Mouse (Mus musculus): ENCODE measurements around the gene Tnfrsf25. TPM values are rescaled to one million over a fixed set of nuclear protein-coding genes. Genes with fewer than 3 reads are reported as not detected.

Gene Tnfrsf25
- total and polyA plus RNA-seq, 3 experiments = 1.5 TPM; not detected in 2

GRCm38 (mm10) chr4:152072655-152073054 lies 43.1 kb upstream of the Tnfrsf25 start:
- in situ Hi-C loops (cut with MboI; ENCODE audit: low pct_ligation_motif_present, low pct_unique_long_range_greater_than_20kb, low sequenced_read_pairs) = no loop called here
- no peak overlapping the region for H3K9ac ChIP-seq (ENCODE audit: insufficient read depth, low read depth)
- H3K4me2 ChIP-seq (ENCODE audit: insufficient read depth, low read depth, poor library complexity, severe bottlenecking) = no peak overlapping the region
- no peak overlapping the region for H3K4me3 ChIP-seq (replicated peaks in 1 of 3; ENCODE audit: low read depth in 2 of 3, low read length in 2 of 3, poor library complexity in 1 of 3)
- no peak overlapping the region for H3K27ac ChIP-seq (ENCODE audit: insufficient read depth, low read depth)
- peaks cover 5% of the 10 kb centered on the region for H3K9me3 ChIP-seq (replicated peaks; ENCODE audit: low read length)
- H3K79me2 ChIP-seq (replicated peaks; ENCODE audit: control insufficient read depth, extremely low read depth, insufficient read depth, poor library complexity, severe bottlenecking) = no peaks in the 10 kb centered on the region
- no peaks in the 10 kb centered on the region for H3K36me3 ChIP-seq (replicated peaks in 1 of 2; ENCODE audit: control insufficient read depth in 1 of 2, insufficient read depth in 1 of 2, low read length in 1 of 2)
- DNase-seq (ENCODE audit: extremely low read depth) = no peak
- TF ChIP-seq NELFE (IDR thresholded peaks at IDR 0.05; ENCODE audit: low read depth, low read length) = no peak
- no peak for TF ChIP-seq ZMIZ1 (IDR thresholded peaks at IDR 0.05; ENCODE audit: low read depth, low read length)
- TF ChIP-seq POLR2A (IDR thresholded peaks at IDR 0.05; ENCODE audit: low read depth, low read length) = no peak
- TF ChIP-seq MXI1 (IDR thresholded peaks at IDR 0.05; ENCODE audit: low read depth, low read length) = no peak
- TF ChIP-seq MAFK (IDR thresholded peaks at IDR 0.05; ENCODE audit: insufficient replicate concordance, low read length) = no peak
- no peak for TF ChIP-seq TBP (conservative IDR thresholded peaks at IDR 0.05; ENCODE audit: low read depth, low read length)
- no peak for TF ChIP-seq CHD1 (IDR thresholded peaks at IDR 0.05; ENCODE audit: low read depth, low read length)
- TF ChIP-seq MAZ (IDR thresholded peaks at IDR 0.05; ENCODE audit: low read depth, low read length) = no peak
- no peak for TF ChIP-seq ETS1 (conservative IDR thresholded peaks at IDR 0.05; ENCODE audit: low read depth, low read length)
- no peak for TF ChIP-seq CTCF (conservative IDR thresholded peaks at IDR 0.05 in 1 of 2, IDR thresholded peaks at IDR 0.05 in 1 of 2; ENCODE audit: low read depth in 2 of 2, low read length in 2 of 2)
- TF ChIP-seq E2F4 (IDR thresholded peaks at IDR 0.05; ENCODE audit: insufficient replicate concordance, low read depth, low read length) = no peak
- no peak for TF ChIP-seq ZC3H11A (IDR thresholded peaks at IDR 0.05; ENCODE audit: low read depth, low read length)
- no peak for TF ChIP-seq ELF1 (IDR thresholded peaks at IDR 0.05; ENCODE audit: low read depth, low read length)
- no peak for TF ChIP-seq MYC (IDR thresholded peaks at IDR 0.05; ENCODE audit: low read depth, low read length)
- TF ChIP-seq GABPA (IDR thresholded peaks at IDR 0.05; ENCODE audit: insufficient replicate concordance, low read depth, low read length) = no peak
- TF ChIP-seq RAD21 (IDR thresholded peaks at IDR 0.05; ENCODE audit: low read depth, low read length) = no peak
- no peak for TF ChIP-seq IRF4 (IDR thresholded peaks at IDR 0.05; ENCODE audit: low read depth, low read length)
- TF ChIP-seq SMC3 (IDR thresholded peaks at IDR 0.05; ENCODE audit: low read depth, low read length) = no peak
- TF ChIP-seq PAX5 (IDR thresholded peaks at IDR 0.05; ENCODE audit: low read length) = no peak
- H3K27me3 ChIP-seq (replicated peaks) = peaks cover 17% of the 10 kb centered on the region
- dilution Hi-C loops (cut with MboI; ENCODE audit: extremely low pct_ligation_motif_present, extremely low pct_unique_long_range_greater_than_20kb, low sequenced_read_pairs) = no loop called here
- H3K4me1 ChIP-seq (ENCODE audit: control insufficient read depth in 1 of 2, insufficient read depth in 2 of 2) = peaks cover 4 to 7% of the 10 kb centered on the region in 2 experiments; a peak in 3 of 4 replicates

- Histone ChIP-seq H3K27ac (ENCODE audit: insufficient read depth, low read depth) (no peak overlapping the region), H3K9ac (ENCODE audit: insufficient read depth, low read depth) (no peak overlapping the region), H3K4me3 (replicated peaks in 1 of 3; ENCODE audit: low read depth in 2 of 3, low read length in 2 of 3, poor library complexity in 1 of 3) (no peak overlapping the region), H3K9me3 (replicated peaks; ENCODE audit: low read length) (peaks cover 5% of the 10 kb centered on the region), H3K36me3 (replicated peaks in 1 of 2; ENCODE audit: control insufficient read depth in 1 of 2, insufficient read depth in 1 of 2, low read length in 1 of 2) (no peaks in the 10 kb centered on the region), H3K27me3 (replicated peaks) (peaks cover 17% of the 10 kb centered on the region), H3K79me2 (replicated peaks; ENCODE audit: control insufficient read depth, extremely low read depth, insufficient read depth, poor library complexity, severe bottlenecking) (no peaks in the 10 kb centered on the region), H3K4me1 (ENCODE audit: control insufficient read depth in 1 of 2, insufficient read depth in 2 of 2) (peaks cover 10 to 12% of the 10 kb centered on the region in 2 experiments), H3K4me2 (ENCODE audit: insufficient read depth, low read depth, poor library complexity, severe bottlenecking) (no peak overlapping the region)
- TF ChIP-seq MAFK (IDR thresholded peaks at IDR 0.05; ENCODE audit: insufficient replicate concordance, low read length) (no peak), ZKSCAN1 (IDR thresholded peaks at IDR 0.05; ENCODE audit: borderline replicate concordance, low read depth, low read length) (no peak), E2F4 (IDR thresholded peaks at IDR 0.05; ENCODE audit: insufficient replicate concordance, low read depth, low read length) (no peak), MXI1 (IDR thresholded peaks at IDR 0.05; ENCODE audit: low read depth, low read length) (no peak), ZC3H11A (IDR thresholded peaks at IDR 0.05; ENCODE audit: low read depth, low read length) (no peak)
- dilution Hi-C loops (cut with MboI; ENCODE audit: extremely low pct_ligation_motif_present, extremely low pct_unique_long_range_greater_than_20kb, low sequenced_read_pairs) = no loop called here
- in situ Hi-C loops (cut with MboI; ENCODE audit: low pct_ligation_motif_present, low pct_unique_long_range_greater_than_20kb, low sequenced_read_pairs) = no loop called here
- no peak for DNase-seq (ENCODE audit: extremely low read depth)
These were observed 42.0 kb upstream of the Tnfrsf25 start for GRCm38 (mm10) chr4:152073715-152074114.
